Mouse (Mus musculus) central nervous system, embryonic 11.5 days (tissue): Measurements from ENCODE around the gene Samd11. TPM values are rescaled to one million over a fixed set of nuclear protein-coding genes. Genes with fewer than 3 reads are reported as not detected.

Experiments used
- polyA plus RNA-seq: library from polyadenylated mRNA; depleted of rRNA; stranded (reverse); fragments of >200 nt; gene quantifications from 2 replicates; pipeline ENCODE4 v1.2.3, GENCODE M21; 2012; rRNA removed

Gene Samd11
- polyA plus RNA-seq = 5.3 and 5.9 TPM in 2 replicates

DNA sequence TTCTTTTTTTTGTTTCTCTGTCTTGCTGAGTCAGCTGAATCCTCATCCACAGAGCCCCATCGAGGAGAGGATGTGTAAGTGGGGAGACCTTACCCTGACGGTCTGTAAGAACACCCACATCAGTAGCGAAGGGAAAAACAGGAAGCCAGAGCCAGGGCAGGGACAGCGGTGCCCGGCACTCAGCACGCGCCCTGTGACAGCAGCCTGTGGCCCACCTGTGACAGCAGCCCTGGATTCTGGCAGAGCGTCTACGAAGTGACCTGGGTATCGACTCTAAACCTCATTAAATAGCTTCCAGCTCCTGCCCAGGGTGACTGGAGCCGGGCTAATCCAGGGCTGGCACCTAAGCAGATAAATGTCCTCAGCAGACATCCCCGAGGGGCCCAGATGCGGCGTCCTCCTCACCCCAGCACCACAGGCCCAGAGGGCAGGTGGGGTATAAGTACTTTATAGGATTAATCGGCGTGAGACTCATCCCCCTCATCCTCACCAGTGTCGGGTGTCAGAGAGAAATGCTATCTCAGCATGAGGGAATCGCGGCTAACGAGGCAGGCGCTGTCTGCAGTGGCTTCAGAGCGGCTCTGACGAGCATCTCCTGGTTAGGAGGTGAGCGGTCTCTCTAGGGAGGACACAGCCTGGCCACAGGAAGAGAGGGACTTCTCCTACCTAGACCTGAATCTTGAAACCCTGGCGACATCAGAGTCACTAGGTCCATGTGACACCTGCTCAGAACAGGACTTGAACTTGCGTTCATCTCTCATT is at the start of gene Samd11:
Gene Samd11 (minus strand): TSS at position 580 of the 762 bp plus-strand sequence.

GRCm38 (mm10) chr4:156235808-156236533 is 19.5 kb downstream of the Samd11 start, which contains the start of gene Noc2l:
Gene Noc2l, plus strand, starts transcription at chr4:156236010.

GRCm38 (mm10) chr4:156234701-156235213 is 20.7 kb downstream of the Samd11 start, which contains the start of gene Plekhn1:
Gene Plekhn1, minus strand, starts transcription at chr4:156234857.

DNA sequence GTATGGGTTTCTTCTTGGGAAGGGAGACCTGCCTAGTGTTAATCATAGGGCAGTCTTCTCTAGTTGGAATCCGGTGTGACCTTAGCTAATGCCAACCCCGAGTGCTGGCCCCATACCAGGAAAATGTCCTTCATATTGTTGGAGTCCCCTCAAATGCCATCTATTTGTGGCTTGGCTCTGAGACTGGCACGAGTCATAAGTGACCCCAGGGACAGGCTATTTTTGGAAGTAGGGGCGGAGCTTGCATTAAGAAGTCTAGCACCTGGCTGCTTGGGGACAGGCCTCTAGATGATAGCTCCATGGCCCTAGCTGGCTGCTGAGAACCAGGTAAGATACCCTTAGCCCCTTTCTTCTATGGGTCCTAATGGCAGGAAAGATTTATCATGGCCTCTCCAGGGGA is 39.8 kb downstream of the Samd11 start, which contains the start of gene Perm1:
Gene Perm1 (plus strand): TSS at position 220 of the 400 bp plus-strand sequence.

DNA sequence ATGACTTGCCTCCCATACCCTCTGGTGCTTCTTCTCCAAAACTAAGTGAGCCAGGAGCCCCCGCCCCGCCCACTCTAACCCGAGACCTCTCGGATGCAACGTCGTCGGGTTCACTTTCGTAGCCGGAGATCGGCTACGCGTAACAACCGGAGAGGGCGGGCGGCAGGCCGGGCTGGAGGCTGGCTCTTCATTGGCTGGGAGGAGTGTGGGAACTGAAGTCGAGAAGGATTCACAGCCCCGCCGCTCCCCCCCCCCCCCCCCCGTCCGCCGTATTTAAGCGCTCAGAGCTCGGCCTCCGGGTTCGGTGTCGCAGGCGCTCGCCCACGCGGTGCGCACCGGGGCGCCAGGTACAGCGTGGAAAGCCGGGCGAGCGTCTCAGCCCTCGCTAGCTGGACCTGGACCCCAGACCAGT is 52.5 kb downstream of the Samd11 start, which contains the start of gene AW011738:
Gene AW011738 (plus strand): TSS at position 304 of the 412 bp plus-strand sequence.

GRCm38 (mm10) chr4:156200623-156201475 is 54.6 kb downstream of the Samd11 start, which contains the start of gene Isg15:
Gene Isg15, minus strand, starts transcription at chr4:156200818.

GRCm38 (mm10) chr4:156197131-156197828 is 58.2 kb downstream of the Samd11 start, which contains the start of gene Agrn:
Gene Agrn, minus strand, starts transcription at chr4:156197488.

Other genes with a start within 250 kb of the Samd11 start
- gene Tnfrsf4, start 241.8 kb downstream of the Samd11 start, polyA plus RNA-seq = 4.2 and 4.4 TPM in 2 replicates
- gene Tnfrsf18, start 229.5 kb downstream of the Samd11 start, polyA plus RNA-seq = 0.06 and 0.16 TPM in 2 replicates
- gene Ttll10, start 196.2 kb downstream of the Samd11 start, polyA plus RNA-seq = 0.24 and 0.45 TPM in 2 replicates
- 58.0 and 88.7 TPM in 2 replicates for gene 9430015G10Rik, start 145.7 kb downstream of the Samd11 start, polyA plus RNA-seq
- 2.9 and 4.2 TPM in 2 replicates for gene Rnf223, start 125.1 kb downstream of the Samd11 start, polyA plus RNA-seq
- gene Agrn, start 58.2 kb downstream of the Samd11 start, polyA plus RNA-seq = 227 and 301 TPM in 2 replicates
- 1.0 and 1.2 TPM in 2 replicates for gene Isg15, start 54.8 kb downstream of the Samd11 start, polyA plus RNA-seq
- gene AW011738, start 52.4 kb downstream of the Samd11 start, polyA plus RNA-seq = 5.1 and 8.3 TPM in 2 replicates
- 0.80 and 0.85 TPM in 2 replicates for gene Perm1, start 39.8 kb downstream of the Samd11 start, polyA plus RNA-seq
- gene Plekhn1, start 20.8 kb downstream of the Samd11 start, polyA plus RNA-seq = 53.9 and 68.3 TPM in 2 replicates
- gene Noc2l, start 19.6 kb downstream of the Samd11 start, polyA plus RNA-seq = 115 and 144 TPM in 2 replicates
- not detected in 2 replicates for gene Vmn2r-ps159, start 75.4 kb upstream of the Samd11 start, polyA plus RNA-seq